Mouse (Mus musculus) heart, embryonic 13.5 days (tissue): ENCODE measurements around the gene Akap7. TPM values are rescaled to one million over a fixed set of nuclear protein-coding genes. Genes with fewer than 3 reads are reported as not detected.
A peak's percentile ranks its signal among the peaks of the same experiment; 100 is the strongest.

Experiments used
- ATAC-seq: fragments of 200-750 bp; cut with Nextera tagmentation; 2 replicates; pipeline ENCODE4 v1.8.0; 2017; ENCODE audit warnings: moderate TSS enrichment; ENCODE audit not compliant: insufficient number of reproducible peaks, low FRiP score, low TSS enrichment; ENCODE audit errors: extremely low read depth
- H3K27ac ChIP-seq: fragments of 300-500 bp; sonication (generic); replicated peaks from 2 replicates; pipeline ENCODE4 v1.5.1; 2015; ENCODE audit warnings: moderate library complexity, mild to moderate bottlenecking, inconsistent platforms
- H3K27me3 ChIP-seq: fragments of 300-500 bp; sonication (generic); replicated peaks from 2 replicates; pipeline ENCODE4 v1.6.1; 2015; ENCODE audit warnings: mild to moderate bottlenecking, inconsistent platforms
- H3K36me3 ChIP-seq: fragments of 300-500 bp; sonication (generic); 2 replicates; pipeline ENCODE4 v1.6.1; 2015; ENCODE audit warnings: mild to moderate bottlenecking, inconsistent platforms
- H3K4me1 ChIP-seq: fragments of 300-500 bp; sonication (generic); 2 replicates; pipeline ENCODE4 v1.6.1; 2015; ENCODE audit warnings: inconsistent platforms
- H3K4me2 ChIP-seq: fragments of 300-500 bp; sonication (generic); 2 replicates; pipeline ENCODE4 v1.6.1; 2015; ENCODE audit warnings: inconsistent platforms, mild to moderate bottlenecking, moderate library complexity
- H3K4me3 ChIP-seq: fragments of 300-500 bp; sonication (generic); 2 replicates; pipeline ENCODE4 v1.5.1; 2015; ENCODE audit warnings: moderate library complexity, mild to moderate bottlenecking, inconsistent platforms
- H3K9ac ChIP-seq: fragments of 300-500 bp; sonication (generic); 2 replicates; pipeline ENCODE4 v1.6.1; 2015; ENCODE audit warnings: inconsistent platforms, mild to moderate bottlenecking, moderate library complexity
- H3K9me3 ChIP-seq: fragments of 300-500 bp; sonication (generic); 2 replicates; pipeline ENCODE4 v1.6.1; 2016; ENCODE audit warnings: inconsistent platforms
- WGBS: fragments of 180-500 bp; shearing (Covaris S2); methylation state at CpG from one replicate; pipeline ENCODE4 v1.1.7; 2015; ENCODE audit warnings: mixed read lengths; 5-methylcytosine and 5-hydroxymethylcytosine counted together
- polyA plus RNA-seq: library from polyadenylated mRNA; unstranded; fragments of >200 nt; fragmentation: Nextera tagmentation; extraction: Ambion mirVana; gene quantifications from 2 replicates; pipeline ENCODE4 v1.2.1, GENCODE M21; 2015

Gene Akap7
- polyA plus RNA-seq, 1 experiment from 2014 or later: 26.2 TPM

- H3K9ac ChIP-seq: no peak overlapping the region
- no peaks in the 10 kb centered on the region for H3K27me3 ChIP-seq
- H3K4me3 ChIP-seq: no peak overlapping the region
- 74% methylated on average over 6 of the region's 6 CpGs for WGBS
- H3K9me3 ChIP-seq: no peaks in the 10 kb centered on the region
- H3K27ac ChIP-seq: no peak overlapping the region
- no peak for ATAC-seq
- H3K4me2 ChIP-seq: no peak overlapping the region
- no peaks in the 10 kb centered on the region for H3K36me3 ChIP-seq
- 0 out of 2 replicates have a peak, but pooled peaks cover 2% of the 10 kb centered on the region for H3K4me1 ChIP-seq
Observed at GRCm38 (mm10) chr10:25154225-25154624, 153.4 kb downstream of the Akap7 start.

GRCm38 (mm10) chr10:25151172-25151800, 156.4 kb downstream of the Akap7 start:
- WGBS: 88% methylated on average over 7 of the region's 7 CpGs
- ATAC-seq: no peak
- H3K9me3 ChIP-seq: no peaks in the 10 kb centered on the region
- no peak overlapping the region for H3K9ac ChIP-seq
- no peaks in the 10 kb centered on the region for H3K4me1 ChIP-seq
- H3K27me3 ChIP-seq: no peaks in the 10 kb centered on the region
- no peak overlapping the region for H3K4me3 ChIP-seq
- no peaks in the 10 kb centered on the region for H3K36me3 ChIP-seq
- no peak overlapping the region for H3K27ac ChIP-seq
- no peak overlapping the region for H3K4me2 ChIP-seq

- H3K27me3 ChIP-seq: no peaks in the 10 kb centered on the region
- peak overlapping the region; percentile 45 for H3K4me2 ChIP-seq
- H3K27ac ChIP-seq: no peak overlapping the region
- H3K4me3 ChIP-seq: peak overlapping the region; percentile 17; the same call in 1 of the 2 replicates
- ATAC-seq: no peak
- WGBS: 69% methylated on average over 12 of the region's 12 CpGs
- no peaks in the 10 kb centered on the region for H3K9me3 ChIP-seq
- peaks cover 15% of the 10 kb centered on the region for H3K4me1 ChIP-seq
- H3K36me3 ChIP-seq: no peaks in the 10 kb centered on the region
- no peak overlapping the region for H3K9ac ChIP-seq
Observed at GRCm38 (mm10) chr10:25145851-25146250, 161.8 kb downstream of the Akap7 start.

- Histone ChIP-seq H3K9ac (no peak overlapping the region), H3K36me3 (no peaks in the 10 kb centered on the region), H3K9me3 (no peaks in the 10 kb centered on the region), H3K27me3 (no peaks in the 10 kb centered on the region), H3K4me2 (peak overlapping the region; percentile 45), H3K4me1 (peaks cover 22% of the 10 kb centered on the region), H3K27ac (0 out of 2 replicates have a peak overlapping the region, but pooled peaks have one; percentile 29), H3K4me3 (peak overlapping the region; percentile 17; the same call in 1 of the 2 replicates)
- 47% methylated on average over 18 of the region's 18 CpGs for WGBS
- no peak for ATAC-seq
Observed at GRCm38 (mm10) chr10:25144787-25145761, 162.6 kb downstream of the Akap7 start.

GRCm38 (mm10) chr10:25141781-25142180, 165.9 kb downstream of the Akap7 start:
- Histone ChIP-seq H3K4me2 (no peak overlapping the region), H3K36me3 (no peaks in the 10 kb centered on the region), H3K4me3 (no peak overlapping the region), H3K4me1 (peaks cover 23% of the 10 kb centered on the region), H3K9me3 (peaks cover 7% of the 10 kb centered on the region; the same call in 1 of the 2 replicates), H3K9ac (no peak overlapping the region), H3K27ac (no peak overlapping the region), H3K27me3 (no peaks in the 10 kb centered on the region)
- WGBS: 61% methylated on average over 1 of the region's 1 CpGs
- ATAC-seq: no peak

GRCm38 (mm10) chr10:25140155-25140755, 167.4 kb downstream of the Akap7 start:
- no peak overlapping the region for H3K4me2 ChIP-seq
- no peak overlapping the region for H3K9ac ChIP-seq
- no peak overlapping the region for H3K27ac ChIP-seq
- WGBS: 30% methylated on average over 14 of the region's 14 CpGs
- no peak overlapping the region for H3K4me3 ChIP-seq
- peak; percentile 74 for ATAC-seq
- no peaks in the 10 kb centered on the region for H3K27me3 ChIP-seq
- no peaks in the 10 kb centered on the region for H3K36me3 ChIP-seq
- peaks cover 7% of the 10 kb centered on the region; the same call in 1 of the 2 replicates for H3K9me3 ChIP-seq
- peaks cover 20% of the 10 kb centered on the region for H3K4me1 ChIP-seq

GRCm38 (mm10) chr10:25133581-25133980, 174.1 kb downstream of the Akap7 start:
- no peak overlapping the region for H3K9ac ChIP-seq
- H3K9me3 ChIP-seq: peaks cover 2% of the 10 kb centered on the region; the same call in 1 of the 2 replicates
- no peaks in the 10 kb centered on the region for H3K36me3 ChIP-seq
- ATAC-seq: no peak
- WGBS: 77% methylated on average over 1 of the region's 1 CpGs
- no peak overlapping the region for H3K27ac ChIP-seq
- no peaks in the 10 kb centered on the region for H3K27me3 ChIP-seq
- no peaks in the 10 kb centered on the region for H3K4me1 ChIP-seq
- no peak overlapping the region for H3K4me3 ChIP-seq
- no peak overlapping the region for H3K4me2 ChIP-seq

- ATAC-seq: no peak
Observed at GRCm38 (mm10) chr10:25128455-25128863, 179.2 kb downstream of the Akap7 start.

GRCm38 (mm10) chr10:25126035-25126434, 181.6 kb downstream of the Akap7 start:
- ATAC-seq: no peak
- 41% methylated on average over 2 of the region's 2 CpGs for WGBS
- H3K4me1 ChIP-seq: 0 out of 2 replicates have a peak, but pooled peaks cover 2% of the 10 kb centered on the region
- no peaks in the 10 kb centered on the region for H3K27me3 ChIP-seq
- no peaks in the 10 kb centered on the region for H3K36me3 ChIP-seq
- H3K27ac ChIP-seq: no peak overlapping the region
- H3K4me2 ChIP-seq: no peak overlapping the region
- H3K9me3 ChIP-seq: no peaks in the 10 kb centered on the region
- H3K4me3 ChIP-seq: no peak overlapping the region
- no peak overlapping the region for H3K9ac ChIP-seq

More at GRCm38 (mm10) chr10:25128455-25128863, 179.2 kb downstream of the Akap7 start:
- H3K4me2 ChIP-seq: no peak overlapping the region
- H3K36me3 ChIP-seq: no peaks in the 10 kb centered on the region
- H3K4me1 ChIP-seq: 0 out of 2 replicates have a peak, but pooled peaks cover 2% of the 10 kb centered on the region
- 70% methylated on average over 5 of the region's 5 CpGs for WGBS
- H3K27ac ChIP-seq: no peak overlapping the region
- no peak overlapping the region for H3K4me3 ChIP-seq
- no peaks in the 10 kb centered on the region for H3K27me3 ChIP-seq
- H3K9ac ChIP-seq: no peak overlapping the region
- H3K9me3 ChIP-seq: no peaks in the 10 kb centered on the region

GRCm38 (mm10) chr10:25120871-25121554, 186.7 kb downstream of the Akap7 start:
- no peak for ATAC-seq
- H3K27ac ChIP-seq: no peak overlapping the region
- no peaks in the 10 kb centered on the region for H3K9me3 ChIP-seq
- peaks cover 11% of the 10 kb centered on the region for H3K4me1 ChIP-seq
- no peak overlapping the region for H3K9ac ChIP-seq
- H3K36me3 ChIP-seq: no peaks in the 10 kb centered on the region
- no peak overlapping the region for H3K4me2 ChIP-seq
- H3K4me3 ChIP-seq: no peak overlapping the region
- no peaks in the 10 kb centered on the region for H3K27me3 ChIP-seq
- WGBS: 88% methylated on average over 5 of the region's 5 CpGs
